Mouse (Mus musculus) heart, postnatal 14 days (tissue): ENCODE results near the gene Tspan6. TPM values are rescaled to one million over a fixed set of nuclear protein-coding genes. Genes with fewer than 3 reads are reported as not detected.

Source experiments
- total RNA-seq, 2 experiments: library from RNA; stranded (reverse); gene quantifications; 2 replicates each; pipeline ENCODE4 v1.2.3; 2021

Tspan6 gene
- total RNA-seq, 2 experiments from 2014 or later: 17.1 to 18.2 TPM

Other genes with a start within 250 kb of the Tspan6 start
- gene Pcdh19, start 209.4 kb downstream of the Tspan6 start, total RNA-seq: 10 to 100 TPM; 15.5 to 19.1 TPM
- under 1 TPM in 1 of 2 experiments, not detected in 1; 0.22 TPM for gene Tnmd, start 47.4 kb downstream of the Tspan6 start, total RNA-seq
- gene Srpx2, start 10.0 kb upstream of the Tspan6 start, total RNA-seq: 1 to 10 TPM; 5.1 to 5.9 TPM
- 1 to 10 TPM; 1.9 to 2.5 TPM for gene Sytl4, start 83.4 kb upstream of the Tspan6 start, total RNA-seq
- 10 to 100 TPM; 14.1 to 16.1 TPM for gene Cstf2, start 160.8 kb upstream of the Tspan6 start, total RNA-seq